Mouse (Mus musculus) right cerebral cortex, postnatal 36 days (tissue): ENCODE data around the gene Ube2ql1.

Experiments
- DNase-seq, 2 experiments: peaks; one replicate each; pipeline ENCODE4 v3.0.0; 2022; ENCODE audit warnings: low spot score in 2 of 2, mixed read lengths in 1 of 2

The Ube2ql1 gene

DNA sequence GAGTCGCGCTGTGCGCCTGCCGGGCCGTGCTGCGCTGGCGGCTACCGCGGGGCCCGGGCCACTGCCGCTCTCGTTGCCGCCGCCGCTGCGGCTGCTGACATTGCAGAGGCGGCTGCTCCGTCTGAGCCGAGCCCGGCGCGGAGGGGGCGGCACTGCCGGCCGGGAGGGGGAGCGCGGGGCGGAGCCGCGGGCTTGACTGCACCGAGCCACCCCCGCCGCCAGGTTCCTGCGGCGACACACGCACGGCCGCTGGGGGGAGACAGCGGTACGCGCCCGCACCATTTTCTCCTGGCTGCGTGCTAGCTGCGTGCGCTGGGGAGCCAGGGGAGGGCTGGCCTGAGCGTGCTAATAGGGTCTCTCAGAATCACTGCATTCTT lies at the start of gene Ube2ql1:
TSS of gene Ube2ql1 (minus strand) at position 131 of the 377 bp plus-strand sequence.
- peak; percentile 93 for DNase-seq

DNA sequence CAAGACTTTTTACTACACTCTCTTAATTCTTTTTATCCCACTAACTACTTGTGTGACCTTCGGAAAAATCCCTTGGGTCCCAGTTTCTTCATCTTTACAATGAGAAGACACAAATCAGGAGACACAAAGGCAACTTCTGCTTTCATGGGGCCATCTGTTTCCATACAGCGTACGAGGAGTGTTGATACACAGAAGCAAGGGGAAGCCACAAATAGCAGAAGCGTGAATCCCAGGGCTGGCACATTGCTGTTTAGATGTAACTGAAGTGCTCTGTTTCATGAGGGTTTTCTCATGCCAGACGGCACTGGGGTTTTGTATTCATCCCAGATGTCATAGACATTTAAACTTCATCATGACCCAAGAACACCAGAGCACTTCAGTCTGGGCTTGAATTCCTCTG lies 49.0 kb upstream of the Ube2ql1 start:
- DNase-seq: no peak

DNA sequence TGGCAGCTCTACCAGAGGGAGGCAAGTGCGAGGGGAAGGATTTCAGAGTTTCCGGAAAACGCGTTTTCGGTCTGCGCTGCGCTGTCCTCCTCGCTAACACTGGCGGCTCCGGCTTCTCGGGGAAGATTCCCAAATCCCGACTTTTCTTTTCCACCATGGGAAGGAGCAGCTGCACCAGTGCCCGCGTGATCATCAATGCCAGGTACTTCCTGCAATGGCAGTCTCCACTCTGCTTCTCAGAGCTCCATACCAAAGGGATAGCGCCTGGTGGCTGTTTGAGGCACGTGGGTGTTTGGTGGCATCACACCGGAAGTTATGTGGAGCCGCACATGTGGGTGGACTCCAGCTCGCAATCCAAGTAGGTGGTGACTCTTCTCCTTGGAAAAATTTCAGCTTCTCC lies 38.5 kb upstream of the Ube2ql1 start:
- peak; percentile 82 to 87 for DNase-seq

DNA sequence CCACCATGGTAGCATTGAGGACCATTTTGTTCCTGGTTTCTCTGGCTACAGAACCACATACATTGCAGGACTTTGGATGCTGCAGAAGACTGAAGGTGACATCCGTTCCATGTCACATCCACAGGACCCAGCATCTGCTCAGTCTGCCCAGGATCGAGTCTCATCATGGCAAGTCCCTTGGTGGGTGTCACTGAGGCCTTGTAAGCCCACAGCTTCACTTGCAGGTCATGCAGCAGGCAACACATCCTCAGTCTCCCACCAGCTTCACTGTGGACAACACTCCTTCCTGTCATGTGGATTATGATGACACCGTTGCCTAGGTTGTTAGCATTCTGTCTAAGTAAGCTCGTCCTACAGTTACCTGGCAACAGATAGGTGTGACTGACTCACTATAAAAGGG lies 32.7 kb upstream of the Ube2ql1 start:
- no peak for DNase-seq

DNA sequence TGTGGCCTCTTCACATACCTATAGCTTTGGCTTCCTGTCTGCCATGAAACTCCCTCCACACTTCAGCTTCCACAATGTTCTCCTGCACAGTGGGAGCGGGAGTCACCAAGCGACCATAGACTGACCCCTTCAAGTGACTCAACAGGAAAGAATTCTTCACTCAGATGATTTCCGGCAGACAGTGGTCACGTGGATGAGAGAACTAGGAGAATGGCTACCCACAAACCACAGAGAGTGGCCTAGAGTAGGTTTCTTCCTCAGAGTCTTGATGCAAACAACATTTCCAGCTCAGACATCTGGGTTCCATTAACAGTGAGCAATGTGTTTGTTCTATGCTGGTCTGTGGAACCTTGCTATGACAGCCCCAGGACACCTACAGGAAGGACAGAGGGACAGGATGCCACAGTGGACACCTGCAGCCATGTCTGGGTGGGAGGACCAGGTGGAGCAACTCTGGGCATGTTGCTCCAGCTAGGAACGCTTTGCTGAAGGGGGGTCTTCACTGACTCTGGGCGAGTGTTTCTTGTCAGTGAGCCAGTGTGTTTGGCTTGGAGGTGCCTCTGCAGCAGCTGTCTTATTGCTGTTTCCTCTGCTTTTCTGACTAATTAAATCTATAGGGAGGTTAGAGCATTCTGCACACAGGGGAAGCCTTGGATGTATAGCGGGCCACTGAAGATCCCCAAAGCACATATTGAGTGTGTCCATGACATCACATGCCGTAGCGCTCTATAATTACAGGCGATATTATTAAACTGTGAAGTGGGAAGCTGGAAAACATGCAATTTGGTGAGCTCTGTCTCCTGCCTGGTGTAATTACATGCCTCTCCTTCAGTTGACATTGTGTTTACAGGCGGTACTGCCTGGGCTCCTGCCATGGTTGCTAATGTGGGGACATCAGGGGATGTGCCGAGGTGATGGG lies 31.1 kb upstream of the Ube2ql1 start:
- DNase-seq: no peak

DNA sequence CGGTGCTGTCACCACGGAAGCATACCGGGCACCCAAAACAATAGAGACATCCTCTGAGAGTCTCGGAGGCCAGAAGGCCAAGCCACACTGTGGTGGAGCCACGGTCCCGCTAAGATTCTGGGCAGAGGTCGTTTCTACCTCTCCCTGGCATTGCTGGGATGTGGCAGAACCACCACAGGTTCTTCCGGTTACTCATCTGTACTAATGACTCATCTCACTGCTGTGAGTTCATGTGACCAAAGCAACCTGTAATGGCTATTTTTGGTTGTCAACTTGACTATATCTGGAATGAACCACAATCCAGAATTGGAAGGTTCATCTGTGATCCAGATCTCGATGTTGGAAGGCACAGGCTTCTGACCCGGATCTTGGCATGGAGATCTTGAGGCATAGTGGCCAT lies 28.5 kb upstream of the Ube2ql1 start:
- no peak for DNase-seq

DNA sequence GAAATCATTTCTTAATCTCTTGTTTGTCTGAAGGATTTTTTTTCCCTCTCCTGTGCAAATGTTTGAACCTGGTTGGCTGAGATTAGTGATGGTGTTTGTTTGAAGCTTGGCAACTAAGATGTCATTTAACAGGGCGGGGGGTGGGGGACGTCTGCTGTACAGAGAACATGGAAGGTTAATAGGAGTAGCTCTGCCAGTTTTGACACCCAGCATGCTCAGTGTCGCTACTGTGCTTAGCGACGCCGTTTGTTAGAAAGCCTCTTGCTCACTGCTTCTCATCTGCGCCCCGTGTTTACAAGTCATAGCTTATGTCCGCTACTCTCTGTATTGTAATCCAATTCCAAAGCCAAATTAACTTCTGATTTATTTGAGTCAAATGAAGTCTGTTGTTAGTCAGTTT lies 25.0 kb upstream of the Ube2ql1 start:
- DNase-seq: no peak

DNA sequence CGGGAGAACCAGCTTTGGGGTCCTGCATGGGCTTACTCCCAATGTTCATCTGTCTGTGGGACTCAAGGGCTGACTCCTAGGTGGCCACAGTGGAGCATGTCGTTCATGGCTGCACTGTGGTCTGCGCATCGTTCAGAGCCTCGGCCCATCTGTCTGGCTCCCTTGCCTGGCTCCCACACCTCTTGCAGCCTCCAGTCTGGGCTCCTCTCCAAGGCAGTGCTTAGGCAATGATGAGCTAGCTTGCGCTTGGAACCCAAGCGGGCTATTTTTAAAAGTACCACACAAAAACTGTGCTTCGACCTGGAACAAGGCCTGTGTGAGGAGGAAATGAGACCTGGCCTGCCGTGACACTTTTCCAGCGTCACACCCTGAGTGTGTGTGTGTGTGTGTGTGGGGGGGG lies 21.7 kb upstream of the Ube2ql1 start:
- peak; percentile 82 to 88 for DNase-seq

DNA sequence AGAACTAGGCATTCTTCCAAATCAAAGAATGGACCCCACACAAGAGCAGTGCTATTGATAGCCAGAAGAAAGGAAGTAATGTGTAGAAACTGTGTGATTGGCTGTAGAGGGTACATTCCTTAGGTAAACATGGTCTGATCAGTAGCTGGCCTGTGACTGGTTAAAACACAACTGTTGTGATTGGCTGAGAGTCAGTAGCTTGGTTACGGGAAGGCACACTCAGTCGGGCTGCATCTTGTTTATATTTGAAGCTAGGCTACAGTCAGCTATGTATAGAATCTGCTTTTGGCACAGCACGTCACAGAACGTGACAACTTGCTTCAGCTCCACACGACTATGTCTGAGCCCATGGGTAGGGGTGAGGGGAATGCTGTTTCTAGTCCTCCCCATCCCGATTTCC lies 19.3 kb upstream of the Ube2ql1 start:
- peak in 1 of 2 experiments; percentile 64 for DNase-seq

DNA sequence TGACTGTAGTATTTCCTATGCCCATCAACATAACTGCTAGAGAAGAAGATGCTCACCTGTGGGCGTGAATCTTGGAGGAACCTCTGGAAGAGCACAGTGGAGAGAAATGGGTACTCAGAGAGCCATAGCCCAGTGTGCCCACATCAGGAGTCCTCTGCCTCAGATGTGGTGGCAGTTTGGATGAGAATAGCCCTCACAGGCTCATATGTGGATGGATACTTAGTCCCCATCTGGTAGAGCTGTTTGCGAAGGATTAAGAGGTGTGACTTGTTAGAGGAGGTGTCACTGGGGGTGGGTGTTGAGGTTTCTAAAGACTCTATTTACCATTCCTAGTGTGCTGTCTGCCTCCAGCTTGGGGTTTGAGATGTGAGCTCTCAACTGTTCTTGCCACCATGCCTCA lies 13.2 kb upstream of the Ube2ql1 start:
- DNase-seq: no peak

DNA sequence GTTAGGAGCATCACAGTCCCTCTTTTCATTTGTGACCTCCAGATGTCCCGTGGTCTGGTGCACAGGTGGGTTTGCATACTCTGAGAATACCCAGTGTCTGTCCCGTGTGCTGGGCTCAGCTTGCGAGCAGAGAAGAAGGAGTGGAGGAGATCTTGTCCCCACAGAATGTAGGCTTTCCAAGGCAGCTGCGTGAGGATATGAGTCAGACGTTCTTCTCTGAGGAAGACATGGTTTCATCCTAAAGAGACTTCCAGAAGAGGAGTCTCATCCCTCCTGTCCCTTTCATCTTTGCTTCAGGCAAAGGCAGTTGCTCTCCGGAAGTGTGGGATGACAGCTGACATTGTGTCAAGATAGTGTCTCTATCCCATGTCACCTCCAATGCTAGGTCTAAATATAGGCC lies 11.8 kb upstream of the Ube2ql1 start:
- DNase-seq: no peak

DNA sequence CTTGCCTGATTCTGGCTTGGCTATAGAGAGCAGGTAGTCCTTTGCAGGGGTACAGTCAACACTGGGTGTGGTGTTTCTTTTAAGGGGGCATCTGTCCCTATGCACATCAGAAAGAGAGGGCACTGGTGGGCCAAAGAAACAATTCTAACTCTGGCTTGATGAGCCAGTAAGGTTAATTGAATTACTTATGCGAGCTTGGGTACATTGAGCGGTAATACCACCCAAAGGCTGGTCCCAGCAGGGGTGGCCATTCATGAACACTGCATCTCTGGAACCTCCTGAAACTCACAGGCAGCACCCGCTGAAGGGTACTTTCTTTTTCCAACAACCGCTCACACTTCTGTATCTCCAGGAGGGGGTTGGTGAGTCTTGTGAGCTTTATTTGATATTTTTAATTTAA lies 9.1 kb upstream of the Ube2ql1 start:
- DNase-seq: no peak

DNA sequence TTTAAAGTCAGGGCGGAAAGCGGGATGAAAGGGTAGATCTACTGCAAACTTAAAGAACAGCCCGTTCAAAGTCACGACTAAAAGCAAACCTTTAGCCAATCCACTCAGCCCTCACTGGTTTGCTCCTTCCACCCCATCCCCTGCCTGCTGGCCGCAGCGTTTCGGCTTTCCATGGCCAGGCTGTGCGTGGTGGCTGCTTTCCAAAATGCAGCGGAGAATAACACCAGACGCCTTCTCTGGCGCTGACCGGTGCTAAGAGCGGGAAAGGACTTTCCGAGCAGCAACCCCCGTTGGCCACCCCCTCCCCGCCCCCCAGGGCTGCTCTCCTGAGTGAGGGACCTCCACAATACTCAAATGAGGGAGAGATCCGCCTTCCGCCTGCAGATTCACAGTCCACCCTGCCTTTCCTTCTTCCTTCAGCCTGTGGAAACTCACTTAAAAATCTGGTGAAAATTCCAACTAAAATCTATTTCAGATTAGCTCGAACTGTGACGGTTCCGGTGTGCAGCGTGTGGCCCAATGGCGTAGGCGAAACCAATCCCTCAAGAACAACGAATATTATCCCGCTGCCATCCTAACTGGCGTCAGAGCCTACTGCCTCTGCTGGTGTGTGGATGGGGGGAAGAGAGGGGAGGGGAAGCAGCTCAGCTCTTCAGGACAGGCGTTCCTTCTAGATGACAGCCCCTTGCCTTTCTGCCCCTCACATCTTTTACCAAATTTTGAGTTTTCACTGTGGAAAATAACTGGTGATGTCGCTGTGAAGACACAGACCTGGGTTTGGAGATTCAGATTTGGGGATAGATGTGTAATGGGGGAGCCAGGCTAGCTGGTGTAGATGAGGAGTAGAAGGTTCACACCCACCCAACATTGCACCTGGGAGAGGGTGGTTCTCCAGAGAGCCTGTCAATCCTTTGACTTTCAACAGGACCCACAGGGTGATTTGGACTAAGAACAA lies 919 bp upstream of the Ube2ql1 start:
- DNase-seq: peak; percentile 53 to 72

DNA sequence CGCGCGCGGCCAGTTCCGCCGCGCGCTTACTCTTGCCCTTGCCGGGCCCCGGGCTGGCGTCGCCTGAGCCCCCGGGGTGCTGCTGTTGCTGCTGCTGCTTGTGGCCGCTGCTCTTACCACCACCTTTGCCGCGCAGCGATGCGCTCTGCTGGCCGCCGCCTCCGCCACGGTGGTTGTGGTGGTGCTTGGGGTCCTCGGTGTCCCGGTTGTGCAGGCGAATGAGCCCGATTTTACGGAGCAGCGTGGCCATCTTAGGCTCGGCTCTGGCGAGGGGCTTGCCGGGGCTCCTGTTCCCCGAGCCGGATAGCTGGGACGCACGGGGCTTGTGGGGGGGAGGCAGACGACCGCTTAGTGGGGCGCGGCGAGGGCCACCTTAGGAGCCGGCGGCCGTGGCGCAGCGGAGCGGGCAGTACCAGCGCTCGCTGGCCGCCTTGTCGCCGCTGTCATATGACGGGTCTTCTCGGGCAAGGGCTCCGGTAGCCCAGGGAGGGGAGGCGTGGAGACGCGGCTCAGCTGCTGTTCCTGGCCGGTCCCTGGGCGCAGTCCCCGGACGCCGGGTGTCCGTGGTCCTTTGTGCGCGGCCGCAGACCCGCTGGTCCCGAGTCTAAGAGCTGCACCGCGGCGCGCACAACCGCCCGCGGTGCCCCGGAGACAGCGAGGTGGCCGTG lies 464 bp downstream of the Ube2ql1 start:
- DNase-seq: no peak

DNA sequence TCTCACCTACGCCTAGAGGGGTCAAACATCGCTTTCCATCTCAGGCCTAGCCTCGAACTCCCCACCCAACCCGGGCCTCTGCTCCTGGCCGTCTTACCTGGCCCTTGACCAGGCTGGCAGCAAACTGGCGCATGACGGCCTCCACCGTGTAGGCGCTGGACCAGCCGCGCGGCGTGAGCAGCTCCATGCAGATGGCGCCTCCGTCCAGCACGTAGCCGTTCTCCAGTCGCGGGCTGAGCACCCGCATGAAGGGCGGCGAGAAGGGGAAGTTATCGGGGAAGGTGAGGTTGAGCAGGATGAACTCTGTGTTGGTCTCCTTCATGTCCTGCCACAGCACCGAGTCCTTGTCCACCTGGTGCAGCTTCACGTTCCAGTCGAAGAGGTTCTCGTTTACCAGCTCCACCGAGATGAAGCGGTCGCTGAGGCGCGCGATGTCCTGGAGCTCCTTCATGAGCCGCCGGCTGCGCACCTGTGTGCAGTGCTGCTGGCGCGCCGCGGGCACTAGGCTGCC lies 1.2 kb downstream of the Ube2ql1 start:
- no peak for DNase-seq

DNA sequence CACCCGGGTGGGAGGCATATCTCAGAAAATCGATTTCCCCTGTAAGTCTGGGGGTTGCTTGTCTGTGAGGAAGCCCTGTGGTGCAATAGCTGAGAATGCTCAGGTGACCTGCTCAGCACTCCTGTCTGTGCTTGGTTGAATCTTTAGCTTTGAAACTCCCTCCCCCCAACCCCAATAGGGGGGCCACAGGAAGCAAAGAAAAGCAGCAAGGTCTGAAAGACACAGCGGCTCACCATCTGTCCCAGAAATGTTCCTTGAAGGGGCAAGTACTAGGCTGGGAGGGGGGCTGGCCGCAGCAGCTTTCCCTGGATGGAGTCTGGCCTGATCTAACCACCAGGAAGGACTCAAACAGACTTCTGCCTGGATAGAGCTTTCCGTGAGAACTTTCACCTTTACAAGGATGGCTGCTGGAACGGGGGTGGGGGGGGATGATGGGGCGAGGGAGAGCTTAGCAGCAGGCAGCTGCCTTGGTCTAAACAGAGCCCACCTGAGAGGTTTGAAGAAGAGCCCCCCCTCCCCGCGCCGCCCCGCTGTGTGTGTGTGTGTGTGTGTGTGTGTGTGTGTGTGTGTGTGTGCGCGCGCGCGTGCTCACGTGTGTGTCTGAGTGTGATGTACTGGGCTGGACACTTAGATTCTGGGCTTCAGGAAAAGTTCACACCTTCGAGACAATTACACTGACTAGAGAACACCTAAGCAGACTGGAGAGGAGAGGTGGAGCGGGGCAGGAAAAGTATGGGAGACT lies 2.1 kb downstream of the Ube2ql1 start:
- no peak for DNase-seq

DNA sequence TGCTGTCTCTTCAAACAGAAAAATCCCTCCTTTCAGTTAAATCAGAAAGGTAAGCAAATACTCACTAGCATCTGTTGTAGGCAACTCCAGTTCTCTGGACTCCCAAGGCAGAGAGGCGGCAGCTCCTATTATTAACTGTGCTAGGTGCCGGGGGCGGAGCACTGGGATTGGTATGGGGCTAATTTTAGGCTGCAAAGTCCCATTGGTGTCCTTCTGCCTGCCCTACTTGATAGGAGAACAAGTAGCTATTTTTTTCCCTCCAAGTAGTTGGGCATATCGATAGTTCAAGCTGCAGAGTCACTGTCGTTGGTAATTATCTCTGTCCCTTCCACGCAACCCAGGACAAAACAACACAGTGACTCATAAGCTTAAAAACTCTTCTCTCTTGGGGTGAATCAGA lies 7.1 kb downstream of the Ube2ql1 start:
- DNase-seq: peak in 1 of 2 experiments; percentile 67

DNA sequence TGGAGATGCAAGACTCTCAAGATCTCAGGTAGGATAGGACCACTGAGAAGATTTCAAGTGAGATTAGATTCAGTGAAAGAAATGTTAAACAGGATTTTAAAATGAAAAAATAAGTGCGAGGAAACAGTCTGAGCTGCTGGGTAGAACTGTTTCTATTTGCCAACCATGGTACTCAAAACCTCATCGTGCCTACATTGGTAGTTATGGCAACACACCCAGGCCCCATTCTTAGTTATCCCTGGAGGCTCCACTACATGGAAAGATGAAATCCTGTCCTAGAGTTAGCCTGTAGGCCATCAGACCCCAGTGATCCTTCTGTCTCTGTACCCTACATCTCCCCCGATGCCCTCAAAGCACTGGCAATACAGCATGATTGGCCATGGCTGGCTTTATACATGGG lies 14.3 kb downstream of the Ube2ql1 start:
- DNase-seq: no peak

DNA sequence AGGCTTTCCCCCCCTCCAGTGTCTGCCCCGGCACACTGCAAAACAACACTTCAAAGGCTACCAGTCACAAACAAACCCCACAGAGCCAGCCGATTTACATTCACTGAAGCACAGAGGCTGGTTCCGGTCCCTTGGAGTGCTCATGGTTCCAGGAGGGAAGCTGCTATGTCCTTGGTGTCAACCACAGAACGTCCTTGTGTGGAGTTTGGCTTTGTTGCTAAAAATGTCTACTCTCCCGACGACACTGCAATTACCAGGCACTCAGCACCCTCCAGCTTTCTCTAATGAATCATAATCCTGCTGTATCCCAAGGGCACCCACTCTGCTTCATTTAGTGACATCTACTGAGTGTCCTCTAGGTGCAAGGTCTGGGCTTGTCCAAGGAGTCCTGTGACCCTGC lies 18.5 kb downstream of the Ube2ql1 start:
- no peak for DNase-seq

DNA sequence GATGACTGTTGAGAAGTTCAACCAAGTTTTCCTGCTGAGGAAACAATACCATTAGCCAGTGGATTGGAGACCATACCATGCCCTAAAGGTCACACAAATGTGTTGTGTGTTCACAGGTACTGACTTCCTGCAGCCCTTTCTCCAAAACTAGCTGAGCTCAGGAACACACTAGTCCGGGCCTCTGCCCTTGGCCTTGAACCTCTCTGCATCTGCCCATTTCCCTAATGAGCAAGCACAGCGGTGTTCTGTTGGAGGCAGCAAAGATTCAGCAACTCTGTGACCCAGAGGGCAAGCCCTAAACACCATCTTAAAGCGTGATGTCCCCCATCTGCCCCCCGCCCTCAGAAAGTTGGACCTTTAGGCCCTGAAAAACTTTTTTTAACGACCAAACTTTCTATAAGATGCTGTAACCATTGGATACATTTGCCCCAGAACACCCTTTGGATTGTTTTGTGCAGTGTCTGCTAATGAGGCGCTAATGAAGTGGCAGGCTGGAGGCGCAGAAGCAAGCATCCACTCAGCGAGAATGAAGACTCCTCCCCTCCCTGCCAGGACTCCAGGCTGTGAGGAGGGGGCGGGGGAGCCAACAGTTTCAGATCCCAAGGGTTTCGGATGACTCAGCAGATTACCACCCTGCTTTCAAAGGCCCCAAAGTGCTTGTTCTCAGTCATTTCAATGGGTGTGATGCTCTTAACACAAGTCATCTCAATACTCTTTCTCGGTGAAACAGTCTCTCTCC lies 21.7 kb downstream of the Ube2ql1 start:
- DNase-seq: no peak
